Mouse (Mus musculus): ENCODE results near the gene Gm29776. TPM values are rescaled to one million over a fixed set of nuclear protein-coding genes. Genes with fewer than 3 reads are reported as not detected.

Gm29776 gene
- total and polyA plus RNA-seq, 3 experiments = not detected

- DNase-seq (ENCODE audit: extremely low read depth) = peak; percentile 68
- peaks cover 9% of the 10 kb centered on the region for H3K9me3 ChIP-seq (replicated peaks; ENCODE audit: low read length)
- H3K36me3 ChIP-seq (replicated peaks in 1 of 2; ENCODE audit: control insufficient read depth in 1 of 2, insufficient read depth in 1 of 2, low read length in 1 of 2) = no peaks in the 10 kb centered on the region
- dilution Hi-C loops (cut with MboI; ENCODE audit: extremely low pct_ligation_motif_present, extremely low pct_unique_long_range_greater_than_20kb, low sequenced_read_pairs) = no loop called here
- no peaks in the 10 kb centered on the region for H3K79me2 ChIP-seq (replicated peaks; ENCODE audit: control insufficient read depth, extremely low read depth, insufficient read depth, poor library complexity, severe bottlenecking)
- 0 out of 2 replicates have a peak, but pooled peaks have one; percentile 26 for TF ChIP-seq TCF12 (IDR thresholded peaks at IDR 0.05; ENCODE audit: low read depth, low read length)
- peak in 1 of 2 experiments; percentile 2; a peak in 1 of 4 replicates for TF ChIP-seq CTCF (conservative IDR thresholded peaks at IDR 0.05 in 1 of 2, IDR thresholded peaks at IDR 0.05 in 1 of 2; ENCODE audit: low read depth in 2 of 2, low read length in 2 of 2)
- TF ChIP-seq UBTF (IDR thresholded peaks at IDR 0.05; ENCODE audit: low read depth, low read length) = no peak
- no peak for TF ChIP-seq SIN3A (IDR thresholded peaks at IDR 0.05; ENCODE audit: low read length)
- no peak for TF ChIP-seq BHLHE40 (IDR thresholded peaks at IDR 0.05; ENCODE audit: low read depth, low read length)
- TF ChIP-seq HCFC1 (IDR thresholded peaks at IDR 0.05; ENCODE audit: low read depth, low read length) = no peak
- TF ChIP-seq SMC3 (IDR thresholded peaks at IDR 0.05; ENCODE audit: low read depth, low read length) = no peak
- TF ChIP-seq ZKSCAN1 (IDR thresholded peaks at IDR 0.05; ENCODE audit: borderline replicate concordance, low read depth, low read length) = no peak
- no peak for TF ChIP-seq RCOR1 (conservative IDR thresholded peaks at IDR 0.05; ENCODE audit: low read depth, low read length)
- TF ChIP-seq POLR2A (IDR thresholded peaks at IDR 0.05; ENCODE audit: low read depth, low read length) = no peak
- 0 out of 2 replicates have a peak overlapping the region, but pooled peaks have one; percentile 21 for H3K9ac ChIP-seq (ENCODE audit: insufficient read depth, low read depth)
- H3K4me1 ChIP-seq (ENCODE audit: control insufficient read depth in 1 of 2, insufficient read depth in 2 of 2) = peaks cover 8 to 30% of the 10 kb centered on the region in 2 experiments; a peak in 3 of 4 replicates
- H3K27ac ChIP-seq (ENCODE audit: insufficient read depth, low read depth) = no peak overlapping the region
- peak overlapping the region; percentile 42 to 47 (median 46) for H3K4me3 ChIP-seq (replicated peaks in 1 of 3; ENCODE audit: low read depth in 2 of 3, low read length in 2 of 3, poor library complexity in 1 of 3)
- in situ Hi-C loops (cut with MboI; ENCODE audit: low pct_ligation_motif_present, low pct_unique_long_range_greater_than_20kb, low sequenced_read_pairs) = loop anchor here (5.0 to 10.0 kb wide), 2 partner anchors 108 to 300 kb away; partner anchors contain the start of gene Ngdn
- peaks cover 3% of the 10 kb centered on the region for H3K27me3 ChIP-seq (replicated peaks)
- H3K4me2 ChIP-seq (ENCODE audit: insufficient read depth, low read depth, poor library complexity, severe bottlenecking) = peak overlapping the region; percentile 84
Observed at GRCm38 (mm10) chr14:54714617-54715081, 16.0 kb upstream of the Gm29776 start.

- peak overlapping the region; percentile 84 for H3K4me2 ChIP-seq (ENCODE audit: insufficient read depth, low read depth, poor library complexity, severe bottlenecking)
- H3K9me3 ChIP-seq (replicated peaks; ENCODE audit: low read length) = peaks cover 9% of the 10 kb centered on the region
- H3K36me3 ChIP-seq (replicated peaks in 1 of 2; ENCODE audit: control insufficient read depth in 1 of 2, insufficient read depth in 1 of 2, low read length in 1 of 2) = no peaks in the 10 kb centered on the region
- in situ Hi-C loops (cut with MboI; ENCODE audit: low pct_ligation_motif_present, low pct_unique_long_range_greater_than_20kb, low sequenced_read_pairs) (loop anchor here (10.0 kb wide), 1 partner anchor 301 kb away; the partner anchor contains the start of gene Ngdn), dilution Hi-C loops (cut with MboI; ENCODE audit: extremely low pct_ligation_motif_present, extremely low pct_unique_long_range_greater_than_20kb, low sequenced_read_pairs) (no loop called here)
- peak overlapping the region; percentile 42 to 47 (median 46) for H3K4me3 ChIP-seq (replicated peaks in 1 of 3; ENCODE audit: low read depth in 2 of 3, low read length in 2 of 3, poor library complexity in 1 of 3)
- H3K27me3 ChIP-seq (replicated peaks) = peaks cover 3% of the 10 kb centered on the region
- H3K4me1 ChIP-seq (ENCODE audit: control insufficient read depth in 1 of 2, insufficient read depth in 2 of 2) = peaks cover 8 to 30% of the 10 kb centered on the region in 2 experiments; a peak in 3 of 4 replicates
- 0 out of 2 replicates have a peak overlapping the region, but pooled peaks have one; percentile 21 for H3K9ac ChIP-seq (ENCODE audit: insufficient read depth, low read depth)
- H3K27ac ChIP-seq (ENCODE audit: insufficient read depth, low read depth) = no peak overlapping the region
- DNase-seq (ENCODE audit: extremely low read depth) = peak; percentile 86
- no peaks in the 10 kb centered on the region for H3K79me2 ChIP-seq (replicated peaks; ENCODE audit: control insufficient read depth, extremely low read depth, insufficient read depth, poor library complexity, severe bottlenecking)
- TF ChIP-seq IRF4 (IDR thresholded peaks at IDR 0.05; ENCODE audit: low read depth, low read length) = peak; percentile 67; the same call in 1 of the 2 replicates
- TF ChIP-seq MEF2A (IDR thresholded peaks at IDR 0.05; ENCODE audit: borderline replicate concordance, low read depth, low read length) = no peak
- no peak for TF ChIP-seq GABPA (IDR thresholded peaks at IDR 0.05; ENCODE audit: insufficient replicate concordance, low read depth, low read length)
- peak; percentile 95 for TF ChIP-seq RAD21 (IDR thresholded peaks at IDR 0.05; ENCODE audit: low read depth, low read length)
- TF ChIP-seq RCOR1 (conservative IDR thresholded peaks at IDR 0.05; ENCODE audit: low read depth, low read length) = 0 out of 2 replicates have a peak, but pooled peaks have one; percentile 22
- TF ChIP-seq SMC3 (IDR thresholded peaks at IDR 0.05; ENCODE audit: low read depth, low read length) = peak; percentile 96
- TF ChIP-seq MAX (IDR thresholded peaks at IDR 0.05; ENCODE audit: low read length) = no peak
- TF ChIP-seq E2F4 (IDR thresholded peaks at IDR 0.05; ENCODE audit: insufficient replicate concordance, low read depth, low read length) = 0 out of 2 replicates have a peak, but pooled peaks have one; percentile 28
- no peak; the same call in 1 of the 2 replicates for TF ChIP-seq ZNF384 (IDR thresholded peaks at IDR 0.05; ENCODE audit: low read depth, low read length)
- no peak for TF ChIP-seq MAFK (IDR thresholded peaks at IDR 0.05; ENCODE audit: insufficient replicate concordance, low read length)
- TF ChIP-seq CHD1 (IDR thresholded peaks at IDR 0.05; ENCODE audit: low read depth, low read length) = no peak
- peak; percentile 40; the same call in 1 of the 2 replicates for TF ChIP-seq JUND (conservative IDR thresholded peaks at IDR 0.05; ENCODE audit: low read depth, low read length)
- TF ChIP-seq SIN3A (IDR thresholded peaks at IDR 0.05; ENCODE audit: low read length) = peak; percentile 78; the same call in 1 of the 2 replicates
- no peak for TF ChIP-seq ZKSCAN1 (IDR thresholded peaks at IDR 0.05; ENCODE audit: borderline replicate concordance, low read depth, low read length)
- TF ChIP-seq POLR2AphosphoS2 (IDR thresholded peaks at IDR 0.05; ENCODE audit: low read depth, low read length) = no peak
- 0 out of 2 replicates have a peak, but pooled peaks have one; percentile 34 for TF ChIP-seq MYC (IDR thresholded peaks at IDR 0.05; ENCODE audit: low read depth, low read length)
- TF ChIP-seq UBTF (IDR thresholded peaks at IDR 0.05; ENCODE audit: low read depth, low read length) = no peak
- peak; percentile 78 to 98 for TF ChIP-seq CTCF (conservative IDR thresholded peaks at IDR 0.05 in 1 of 2, IDR thresholded peaks at IDR 0.05 in 1 of 2; ENCODE audit: low read depth in 2 of 2, low read length in 2 of 2)
- TF ChIP-seq ELF1 (IDR thresholded peaks at IDR 0.05; ENCODE audit: low read depth, low read length) = peak; percentile 35; the same call in 1 of the 2 replicates
- TF ChIP-seq MAZ (IDR thresholded peaks at IDR 0.05; ENCODE audit: low read depth, low read length) = peak; percentile 23; the same call in 1 of the 2 replicates
- TF ChIP-seq KAT2A (IDR thresholded peaks at IDR 0.05; ENCODE audit: insufficient replicate concordance, low read length) = no peak
- no peak for TF ChIP-seq USF2 (conservative IDR thresholded peaks at IDR 0.05; ENCODE audit: low read depth, low read length)
- TF ChIP-seq JUN (IDR thresholded peaks at IDR 0.05; ENCODE audit: insufficient read depth, low read depth, low read length) = no peak
- no peak for TF ChIP-seq PAX5 (IDR thresholded peaks at IDR 0.05; ENCODE audit: low read length)
- no peak for TF ChIP-seq ZMIZ1 (IDR thresholded peaks at IDR 0.05; ENCODE audit: low read depth, low read length)
- peak; percentile 36; the same call in 1 of the 2 replicates for TF ChIP-seq NELFE (IDR thresholded peaks at IDR 0.05; ENCODE audit: low read depth, low read length)
Observed at GRCm38 (mm10) chr14:54714121-54714520, 15.5 kb upstream of the Gm29776 start.
